Mouse (Mus musculus) CH12.LX (cell line): ENCODE measurements around the gene Wdcp. TPM values are rescaled to one million over a fixed set of nuclear protein-coding genes. Genes with fewer than 3 reads are reported as not detected.
A peak's percentile ranks its signal among the peaks of the same experiment; 100 is the strongest.

ENCODE experiments used
- DNase-seq: peaks from one replicate; pipeline ENCODE4 v3.0.0-alpha.2; 2013; ENCODE audit errors: extremely low read depth
- H3K27ac ChIP-seq: 2 replicates; pipeline ENCODE4 v1.5.1; 2012; ENCODE audit warnings: low read depth, mild to moderate bottlenecking, control low read depth, moderate library complexity; ENCODE audit not compliant: insufficient read depth
- H3K27me3 ChIP-seq: replicated peaks from 2 replicates; pipeline ENCODE3; 2012; ENCODE audit warnings: inconsistent platforms
- H3K36me3 ChIP-seq, 2 experiments: replicated peaks in 1 of 2; 2 replicates each; pipeline versions ENCODE3 to v1.6.1; 2012; ENCODE audit warnings: inconsistent platforms in 1 of 2, low read length in 1 of 2, mild to moderate bottlenecking in 1 of 2, mixed read lengths in 1 of 2, moderate library complexity in 1 of 2; ENCODE audit not compliant: control insufficient read depth in 1 of 2, insufficient read depth in 1 of 2
- H3K4me1 ChIP-seq, 2 experiments: 2 replicates each; pipeline ENCODE4 v1.6.1; 2012; ENCODE audit warnings: inconsistent platforms in 1 of 2, moderate library complexity in 1 of 2; ENCODE audit not compliant: insufficient read depth in 2 of 2, control insufficient read depth in 1 of 2
- H3K4me2 ChIP-seq: 2 replicates; pipeline ENCODE4 v1.6.1; 2012; ENCODE audit warnings: low read depth, mild to moderate bottlenecking, control low read depth; ENCODE audit not compliant: poor library complexity, insufficient read depth, severe bottlenecking
- H3K4me3 ChIP-seq, 3 experiments: fragments of 150-350 bp in 1 of 3; sonication (generic) in 1 of 3; replicated peaks in 1 of 3; 2 replicates each; pipeline versions ENCODE3 to v1.5.1; 2011 to 2012; ENCODE audit warnings: low read depth in 2 of 3, low read length in 2 of 3, mild to moderate bottlenecking in 2 of 3, moderate library complexity in 2 of 3, control low read depth in 1 of 3, improper control_type of control experiment in 1 of 3, inconsistent platforms in 1 of 3, mixed read lengths in 1 of 3; ENCODE audit not compliant: poor library complexity in 1 of 3
- H3K79me2 ChIP-seq: replicated peaks from 2 replicates; pipeline ENCODE4 v1.6.1; 2012; ENCODE audit warnings: mild to moderate bottlenecking, moderate library complexity; ENCODE audit not compliant: control insufficient read depth, poor library complexity, insufficient read depth, severe bottlenecking; ENCODE audit errors: extremely low read depth
- H3K9ac ChIP-seq: 2 replicates; pipeline ENCODE4 v1.6.1; 2012; ENCODE audit warnings: low read depth, mild to moderate bottlenecking, control low read depth, moderate library complexity; ENCODE audit not compliant: insufficient read depth
- H3K9me3 ChIP-seq: replicated peaks from 2 replicates; pipeline ENCODE3; 2012; ENCODE audit warnings: low read length, inconsistent platforms, mixed read lengths
- CHD1 ChIP-seq: IDR thresholded peaks from 2 replicates; pipeline ENCODE4 v1.6.1; 2012; ENCODE audit warnings: low read depth, low read length, improper control_type of control experiment, inconsistent platforms
- CHD2 ChIP-seq: IDR thresholded peaks from 2 replicates; pipeline ENCODE4 v1.6.1; 2011; ENCODE audit warnings: low read length, improper control_type of control experiment
- CTCF ChIP-seq, 2 experiments: IDR thresholded peaks in 1 of 2; conservative IDR thresholded peaks in 1 of 2; 2 replicates each; pipeline ENCODE4 v1.5.1; 2011 to 2012; ENCODE audit warnings: low read depth in 2 of 2, low read length in 2 of 2, improper control_type of control experiment in 1 of 2, inconsistent platforms in 1 of 2, mild to moderate bottlenecking in 1 of 2, moderate library complexity in 1 of 2
- E2F4 ChIP-seq: IDR thresholded peaks from 2 replicates; pipeline ENCODE4 v1.6.1; 2011; ENCODE audit warnings: low read depth, low read length, improper control_type of control experiment; ENCODE audit not compliant: insufficient replicate concordance
- ELF1 ChIP-seq: IDR thresholded peaks from 2 replicates; pipeline ENCODE4 v1.6.1; 2014; ENCODE audit warnings: low read depth, mild to moderate bottlenecking, inconsistent platforms, low read length, improper control_type of control experiment
- EP300 ChIP-seq: IDR thresholded peaks from 2 replicates; pipeline ENCODE4 v1.6.1; 2011; ENCODE audit warnings: low read length, improper control_type of control experiment
- GABPA ChIP-seq: IDR thresholded peaks from 2 replicates; pipeline ENCODE4 v1.6.1; 2012; ENCODE audit warnings: low read depth, low read length, improper control_type of control experiment, inconsistent platforms; ENCODE audit not compliant: insufficient replicate concordance
- HCFC1 ChIP-seq: IDR thresholded peaks from 2 replicates; pipeline ENCODE4 v1.6.1; 2012; ENCODE audit warnings: low read depth, mild to moderate bottlenecking, inconsistent platforms, low read length, improper control_type of control experiment
- JUND ChIP-seq: conservative IDR thresholded peaks from 2 replicates; pipeline ENCODE4 v1.6.1; 2011; ENCODE audit warnings: low read depth, low read length, improper control_type of control experiment
- KAT2A ChIP-seq: IDR thresholded peaks from 2 replicates; pipeline ENCODE4 v1.6.1; 2012; ENCODE audit warnings: low read length, improper control_type of control experiment, inconsistent platforms; ENCODE audit not compliant: insufficient replicate concordance
- MAFK ChIP-seq: IDR thresholded peaks from 2 replicates; pipeline ENCODE4 v1.6.1; 2011; ENCODE audit warnings: low read length, improper control_type of control experiment; ENCODE audit not compliant: insufficient replicate concordance
- MAX ChIP-seq: IDR thresholded peaks from 2 replicates; pipeline ENCODE4 v1.6.1; 2011; ENCODE audit warnings: low read length, improper control_type of control experiment
- MEF2A ChIP-seq: IDR thresholded peaks from 2 replicates; pipeline ENCODE4 v1.6.1; 2014; ENCODE audit warnings: low read depth, mild to moderate bottlenecking, inconsistent platforms, low read length, improper control_type of control experiment, borderline replicate concordance
- MXI1 ChIP-seq: IDR thresholded peaks from 2 replicates; pipeline ENCODE4 v1.6.1; 2011; ENCODE audit warnings: mild to moderate bottlenecking, low read depth, low read length, improper control_type of control experiment
- NELFE ChIP-seq: IDR thresholded peaks from 2 replicates; pipeline ENCODE4 v1.6.1; 2011; ENCODE audit warnings: low read depth, low read length, improper control_type of control experiment
- NRF1 ChIP-seq: IDR thresholded peaks from 2 replicates; pipeline ENCODE4 v1.6.1; 2014; ENCODE audit warnings: low read depth, mild to moderate bottlenecking, inconsistent platforms, low read length, improper control_type of control experiment, moderate library complexity
- POLR2A ChIP-seq: IDR thresholded peaks from 2 replicates; pipeline ENCODE4 v1.6.1; 2011; ENCODE audit warnings: low read depth, mild to moderate bottlenecking, improper control_type of control experiment, low read length
- RCOR1 ChIP-seq: conservative IDR thresholded peaks from 2 replicates; pipeline ENCODE4 v1.6.1; 2012; ENCODE audit warnings: low read depth, mild to moderate bottlenecking, inconsistent platforms, low read length, improper control_type of control experiment
- SMC3 ChIP-seq: IDR thresholded peaks from 2 replicates; pipeline ENCODE4 v1.6.1; 2011; ENCODE audit warnings: low read depth, low read length, improper control_type of control experiment
- TBP ChIP-seq: conservative IDR thresholded peaks from 2 replicates; pipeline ENCODE4 v1.6.1; 2011; ENCODE audit warnings: low read depth, low read length, improper control_type of control experiment
- TCF12 ChIP-seq: IDR thresholded peaks from 2 replicates; pipeline ENCODE4 v1.6.1; 2014; ENCODE audit warnings: low read depth, mild to moderate bottlenecking, inconsistent platforms, low read length, improper control_type of control experiment
- USF1 ChIP-seq: IDR thresholded peaks from 2 replicates; pipeline ENCODE4 v1.6.1; 2014; ENCODE audit warnings: low read depth, mild to moderate bottlenecking, inconsistent platforms, low read length, improper control_type of control experiment
- ZKSCAN1 ChIP-seq: IDR thresholded peaks from 2 replicates; pipeline ENCODE4 v1.6.1; 2012; ENCODE audit warnings: low read depth, inconsistent platforms, low read length, improper control_type of control experiment, borderline replicate concordance
- ZNF384 ChIP-seq: IDR thresholded peaks from 2 replicates; pipeline ENCODE4 v1.6.1; 2012; ENCODE audit warnings: low read depth, low read length, improper control_type of control experiment, inconsistent platforms
- dilution Hi-C: fragments of 300-500 bp; cut with MboI; formaldehyde crosslinking; loops from 2 replicates; pipeline ENCODE4 v1.14.3; 2020; ENCODE audit warnings: low sequenced_read_pairs; ENCODE audit not compliant: extremely low pct_unique_long_range_greater_than_20kb, extremely low pct_ligation_motif_present
- in situ Hi-C: fragments of 300-500 bp; cut with MboI; formaldehyde crosslinking; loops from 3 replicates; pipeline ENCODE4 v1.14.3; 2019; ENCODE audit warnings: low sequenced_read_pairs, low pct_ligation_motif_present, low pct_unique_long_range_greater_than_20kb, mixed read lengths
- polyA plus RNA-seq: library from polyadenylated mRNA; unstranded; fragments of >175 nt; gene quantifications from 2 replicates; pipeline ENCODE4 v1.2.1, GENCODE M21; 2012; ENCODE audit warnings: low read depth; ENCODE audit not compliant: insufficient read length
- total RNA-seq, 2 experiments: library from RNA; depleted of rRNA; stranded (reverse); fragments of 300-350 nt in 1 of 2; fragments of >200 nt in 1 of 2; gene quantifications; 2 replicates each; pipeline ENCODE4 v1.2.3; 2012 to 2014

Gene Wdcp
- total and polyA plus RNA-seq, 3 experiments, result 8.9 to 31.3 (median 18.9) TPM

DNA sequence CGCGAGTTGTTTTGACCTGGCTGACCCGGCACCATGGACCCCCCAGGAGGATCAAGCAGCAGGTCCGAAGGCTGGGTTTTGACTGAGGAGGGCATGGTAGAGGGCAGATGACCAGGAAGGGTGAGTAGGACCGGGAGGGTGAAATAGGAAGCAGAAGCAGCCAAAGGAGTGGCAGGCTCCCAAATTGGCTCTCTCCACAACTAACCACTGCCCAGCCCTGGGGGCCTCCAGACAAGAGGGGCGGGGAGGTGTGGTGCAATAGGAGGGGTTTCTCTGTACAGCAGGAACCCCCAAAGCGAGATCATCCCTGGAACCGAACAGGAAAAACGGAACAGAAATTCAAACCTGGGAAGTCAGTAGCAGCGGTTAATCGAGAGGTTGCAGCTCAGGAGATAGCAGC, 2.4 kb upstream of the Wdcp start:
- in situ Hi-C loops, result loop anchor here (25.0 kb wide), 1 partner anchor 603 kb away; the partner anchor contains the start of genes Cenpo and Ptrhd1
- peaks cover 0 to 2% of the 10 kb centered on the region in 2 experiments for H3K36me3 ChIP-seq
- peak overlapping the region; percentile 54; the same call in 1 of the 2 replicates for H3K9ac ChIP-seq
- dilution Hi-C loops, result no loop called here
- peaks cover 20% of the 10 kb centered on the region for H3K79me2 ChIP-seq
- H3K9me3 ChIP-seq, result no peaks in the 10 kb centered on the region
- no peak for DNase-seq
- TF ChIP-seq NRF1 (no peak), ZKSCAN1 (no peak), E2F4 (no peak), CHD2 (no peak), POLR2A (no peak), MEF2A (no peak), CTCF (conservative IDR thresholded peaks at IDR 0.05 in 1 of 2, IDR thresholded peaks at IDR 0.05 in 1 of 2; ENCODE audit: low read depth in 2 of 2, low read length in 2 of 2) (no peak), TCF12 (no peak), HCFC1 (no peak), USF1 (no peak), TBP (no peak), GABPA (no peak), KAT2A (no peak), MAFK (no peak), RCOR1 (no peak)
- TF ChIP-seq, all 38 proteins: peak for 0
- Histone ChIP-seq H3K4me3 (peak overlapping the region in 2 of 3 experiments; percentile 40 to 76), H3K27me3 (peaks cover 23% of the 10 kb centered on the region), H3K27ac (no peak overlapping the region), H3K4me1 (peaks cover 0 to 5% of the 10 kb centered on the region in 2 experiments; a peak in 2 of 4 replicates), H3K4me2 (peak overlapping the region; percentile 74)

DNA sequence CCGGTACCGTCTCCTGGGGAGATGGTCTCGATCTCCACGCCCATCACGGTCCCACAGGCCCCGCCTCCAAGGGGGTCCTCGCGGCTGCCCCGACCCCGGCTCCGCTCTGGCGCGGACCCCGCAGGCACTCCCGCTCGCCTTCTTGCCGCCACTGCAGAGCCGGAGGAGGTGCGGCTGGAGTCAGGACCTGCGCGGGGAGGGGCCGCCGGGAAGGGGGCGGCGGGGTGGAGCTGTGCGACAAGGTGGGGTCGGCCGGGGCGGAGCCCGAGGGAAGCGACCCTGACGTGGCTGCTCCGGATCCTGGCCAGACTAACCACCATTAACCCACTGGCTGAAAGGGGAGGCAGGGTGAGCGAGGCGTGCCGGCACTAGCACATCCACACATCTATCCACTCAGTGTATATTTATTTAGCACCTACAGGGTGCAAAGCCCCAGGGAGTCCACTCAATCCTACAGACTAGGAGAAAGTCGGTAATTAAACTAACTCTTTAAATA, 1.7 kb upstream of the Wdcp start, which contains the start of gene Fkbp1b:
Gene Fkbp1b, minus strand, starts transcription at position 200 of the 496 bp plus-strand sequence.
- no peak for DNase-seq
- Histone ChIP-seq H3K27me3 (peaks cover 23% of the 10 kb centered on the region), H3K9ac (peak within 1 kb of the TSS; percentile 54), H3K4me1 (peaks cover 0 to 5% of the 10 kb centered on the region in 2 experiments; a peak in 2 of 4 replicates), H3K79me2 (peaks cover 27% of the 10 kb centered on the region), H3K9me3 (no peaks in the 10 kb centered on the region), H3K36me3 (peaks cover 0 to 4% of the 10 kb centered on the region in 2 experiments), H3K4me2 (peak within 1 kb of the TSS; percentile 74), H3K27ac (no peak within 1 kb of the TSS), H3K4me3 (peak within 1 kb of the TSS; percentile 26 to 76 (median 40))
- in situ Hi-C loops (loop anchor here (25.0 kb wide), 1 partner anchor 604 kb away; the partner anchor contains the start of genes Cenpo and Ptrhd1), dilution Hi-C loops (no loop called here)
- 0 out of 2 replicates have a peak, but pooled peaks have one; percentile 14 for TF ChIP-seq HCFC1
- TF ChIP-seq EP300, result no peak
- TF ChIP-seq MXI1, result no peak
- TF ChIP-seq MAFK, result no peak
- TF ChIP-seq SMC3, result no peak
- no peak for TF ChIP-seq ZNF384
- TF ChIP-seq POLR2A, result peak; percentile 61
- no peak for TF ChIP-seq CTCF (conservative IDR thresholded peaks at IDR 0.05 in 1 of 2, IDR thresholded peaks at IDR 0.05 in 1 of 2; ENCODE audit: low read depth in 2 of 2, low read length in 2 of 2)
- TF ChIP-seq JUND, result no peak
- no peak for TF ChIP-seq NELFE
- TF ChIP-seq ELF1, result no peak
- no peak for TF ChIP-seq MEF2A
- 0 out of 2 replicates have a peak, but pooled peaks have one; percentile 17 for TF ChIP-seq TCF12
- TF ChIP-seq CHD1, result no peak
- TF ChIP-seq ZKSCAN1, result no peak
- TF ChIP-seq MAX, result no peak
- TF ChIP-seq KAT2A, result no peak
